Mouse (Mus musculus) heart, embryonic 10.5 days (tissue): ENCODE measurements around the gene Hspa12a. TPM values are rescaled to one million over a fixed set of nuclear protein-coding genes. Genes with fewer than 3 reads are reported as not detected.

Experiments used
- DNase-seq: peaks from one replicate; pipeline ENCODE4 v3.0.0-alpha.2; 2017; ENCODE audit warnings: low spot score
- H3K27ac ChIP-seq: fragments of 300-500 bp; sonication (generic); 2 replicates; pipeline ENCODE4 v1.5.1; 2016; ENCODE audit warnings: mild to moderate bottlenecking
- H3K27me3 ChIP-seq: fragments of 300-500 bp; sonication (generic); 2 replicates; pipeline ENCODE4 v1.6.1; 2016; ENCODE audit warnings: mild to moderate bottlenecking; ENCODE audit not compliant: poor library complexity, insufficient read depth, severe bottlenecking
- H3K36me3 ChIP-seq: fragments of 300-500 bp; sonication (generic); 2 replicates; pipeline ENCODE4 v1.6.1; 2016; ENCODE audit warnings: mild to moderate bottlenecking, moderate library complexity
- H3K4me1 ChIP-seq: fragments of 300-500 bp; sonication (generic); 2 replicates; pipeline ENCODE4 v1.6.1; 2016; ENCODE audit warnings: mild to moderate bottlenecking
- H3K4me3 ChIP-seq: fragments of 300-500 bp; sonication (generic); 2 replicates; pipeline ENCODE4 v1.5.1; 2016; ENCODE audit warnings: mild to moderate bottlenecking, moderate library complexity
- H3K9me3 ChIP-seq: fragments of 300-500 bp; sonication (generic); 2 replicates; pipeline ENCODE4 v1.6.1; 2016; ENCODE audit warnings: mild to moderate bottlenecking, moderate library complexity
- WGBS: fragments of 180-500 bp; shearing (Covaris S2); methylation state at CpG from one replicate; pipeline ENCODE4 v1.1.7; 2016; 5-methylcytosine and 5-hydroxymethylcytosine counted together
- polyA plus RNA-seq: library from polyadenylated mRNA; unstranded; fragments of >200 nt; fragmentation: Nextera tagmentation; extraction: Ambion mirVana; gene quantifications from 2 replicates; pipeline ENCODE4 v1.2.1, GENCODE M21; 2016

The Hspa12a gene
- polyA plus RNA-seq, 1 experiment from 2014 or later, result 4.9 TPM

- Histone ChIP-seq H3K27ac (no peak overlapping the region), H3K4me1 (peaks cover 10% of the 10 kb centered on the region; the same call in 1 of the 2 replicates), H3K27me3 (peaks cover 8% of the 10 kb centered on the region; the same call in 1 of the 2 replicates), H3K4me3 (no peak overlapping the region), H3K36me3 (no peaks in the 10 kb centered on the region), H3K9me3 (no peaks in the 10 kb centered on the region)
- no peak for DNase-seq
- WGBS, result 47% methylated on average over 4 of the region's 4 CpGs
These were observed 76.8 kb downstream of the Hspa12a start for GRCm38 (mm10) chr19:58866651-58867050.

- DNase-seq, result no peak
- WGBS, result 31% methylated on average over 5 of the region's 5 CpGs
- Histone ChIP-seq H3K36me3 (no peaks in the 10 kb centered on the region), H3K27ac (no peak overlapping the region), H3K27me3 (peaks cover 8% of the 10 kb centered on the region; the same call in 1 of the 2 replicates), H3K9me3 (no peaks in the 10 kb centered on the region), H3K4me3 (no peak overlapping the region), H3K4me1 (peaks cover 19% of the 10 kb centered on the region)
These were observed 78.2 kb downstream of the Hspa12a start for GRCm38 (mm10) chr19:58865224-58865623.

GRCm38 (mm10) chr19:58864006-58864573, 79.4 kb downstream of the Hspa12a start:
- Histone ChIP-seq H3K9me3 (no peaks in the 10 kb centered on the region), H3K4me1 (peaks cover 31% of the 10 kb centered on the region), H3K4me3 (no peak overlapping the region), H3K27ac (no peak overlapping the region), H3K27me3 (peaks cover 16% of the 10 kb centered on the region; the same call in 1 of the 2 replicates), H3K36me3 (no peaks in the 10 kb centered on the region)
- WGBS, result 93% methylated on average over 1 of the region's 1 CpGs
- no peak for DNase-seq

GRCm38 (mm10) chr19:58861174-58861760, 82.2 kb downstream of the Hspa12a start:
- Histone ChIP-seq H3K4me1 (peaks cover 31% of the 10 kb centered on the region), H3K27ac (peak overlapping the region; percentile 83), H3K9me3 (no peaks in the 10 kb centered on the region), H3K4me3 (peak overlapping the region; percentile 74), H3K27me3 (peaks cover 16% of the 10 kb centered on the region; the same call in 1 of the 2 replicates), H3K36me3 (no peaks in the 10 kb centered on the region)
- WGBS, result 27% methylated on average over 12 of the region's 12 CpGs
- DNase-seq, result no peak

GRCm38 (mm10) chr19:58860255-58861173, 82.9 kb downstream of the Hspa12a start:
- WGBS, result 1% methylated on average over 46 of the region's 46 CpGs
- no peaks in the 10 kb centered on the region for H3K9me3 ChIP-seq
- peaks cover 12% of the 10 kb centered on the region; the same call in 1 of the 2 replicates for H3K27me3 ChIP-seq
- peak overlapping the region; percentile 74 for H3K4me3 ChIP-seq
- H3K27ac ChIP-seq, result peak overlapping the region; percentile 83
- H3K4me1 ChIP-seq, result peaks cover 33% of the 10 kb centered on the region
- H3K36me3 ChIP-seq, result no peaks in the 10 kb centered on the region
- peak; percentile 93 for DNase-seq

- Histone ChIP-seq H3K27me3 (peaks cover 12% of the 10 kb centered on the region; the same call in 1 of the 2 replicates), H3K36me3 (no peaks in the 10 kb centered on the region), H3K4me3 (peak overlapping the region; percentile 74), H3K4me1 (peaks cover 34% of the 10 kb centered on the region), H3K27ac (peak overlapping the region; percentile 83), H3K9me3 (no peaks in the 10 kb centered on the region)
- DNase-seq, result no peak
- 4% methylated on average over 14 of the region's 14 CpGs for WGBS
These were observed 83.6 kb downstream of the Hspa12a start for GRCm38 (mm10) chr19:58859831-58860254.

- Histone ChIP-seq H3K27ac (peak overlapping the region; percentile 6; the same call in 1 of the 2 replicates), H3K4me3 (peak overlapping the region; percentile 74), H3K4me1 (peaks cover 37% of the 10 kb centered on the region), H3K36me3 (no peaks in the 10 kb centered on the region), H3K27me3 (peaks cover 12% of the 10 kb centered on the region; the same call in 1 of the 2 replicates), H3K9me3 (no peaks in the 10 kb centered on the region)
- DNase-seq, result no peak
- 14% methylated on average over 6 of the region's 6 CpGs for WGBS
These were observed 84.1 kb downstream of the Hspa12a start for GRCm38 (mm10) chr19:58859357-58859756.

- no peak for DNase-seq
- WGBS, result 84% methylated on average over 9 of the region's 9 CpGs
- H3K27me3 ChIP-seq, result peaks cover 8% of the 10 kb centered on the region; the same call in 1 of the 2 replicates
- H3K36me3 ChIP-seq, result no peaks in the 10 kb centered on the region
- no peak overlapping the region for H3K4me3 ChIP-seq
- H3K27ac ChIP-seq, result no peak overlapping the region
- H3K4me1 ChIP-seq, result peaks cover 49% of the 10 kb centered on the region
- no peaks in the 10 kb centered on the region for H3K9me3 ChIP-seq
These were observed 87.2 kb downstream of the Hspa12a start for GRCm38 (mm10) chr19:58856129-58856855.

GRCm38 (mm10) chr19:58854899-58855298, 88.6 kb downstream of the Hspa12a start:
- Histone ChIP-seq H3K9me3 (no peaks in the 10 kb centered on the region), H3K27me3 (peaks cover 5% of the 10 kb centered on the region; the same call in 1 of the 2 replicates), H3K4me1 (peaks cover 35% of the 10 kb centered on the region), H3K27ac (no peak overlapping the region), H3K4me3 (no peak overlapping the region), H3K36me3 (no peaks in the 10 kb centered on the region)
- no peak for DNase-seq
- 65% methylated on average over 3 of the region's 3 CpGs for WGBS

- no peaks in the 10 kb centered on the region for H3K9me3 ChIP-seq
- peak overlapping the region; percentile 53 for H3K27ac ChIP-seq
- H3K27me3 ChIP-seq, result no peaks in the 10 kb centered on the region
- no peak for DNase-seq
- peaks cover 26% of the 10 kb centered on the region for H3K4me1 ChIP-seq
- H3K4me3 ChIP-seq, result no peak overlapping the region
- WGBS, result 43% methylated on average over 10 of the region's 10 CpGs
- no peaks in the 10 kb centered on the region for H3K36me3 ChIP-seq
These were observed 90.3 kb downstream of the Hspa12a start for GRCm38 (mm10) chr19:58853036-58853735.

- no peak for DNase-seq
- Histone ChIP-seq H3K9me3 (no peaks in the 10 kb centered on the region), H3K27ac (no peak overlapping the region), H3K27me3 (no peaks in the 10 kb centered on the region), H3K4me1 (peaks cover 25% of the 10 kb centered on the region), H3K4me3 (no peak overlapping the region), H3K36me3 (no peaks in the 10 kb centered on the region)
- 59% methylated on average over 7 of the region's 7 CpGs for WGBS
These were observed 92.6 kb downstream of the Hspa12a start for GRCm38 (mm10) chr19:58850719-58851466.
